Mouse (Mus musculus) neural tube, embryonic 11.5 days (tissue): ENCODE data around the gene Arf6. TPM values are rescaled to one million over a fixed set of nuclear protein-coding genes. Genes with fewer than 3 reads are reported as not detected.

Experiments
- microRNA-seq: library from miRNA; unstranded; fragments of <30 nt; microRNA quantifications from one replicate; pipeline ENCODE4, GENCODE M21; 2016
- polyA plus RNA-seq: library from polyadenylated mRNA; unstranded; fragments of >200 nt; fragmentation: Nextera tagmentation; extraction: Ambion mirVana; gene quantifications from 2 replicates; pipeline ENCODE4 v1.2.1, GENCODE M21; 2014

The Arf6 gene
- polyA plus RNA-seq, 1 experiment from 2014 or later: 52.4 TPM

Small RNA genes within 50 kb of the gene (microRNA-seq; reads per million reads assigned to microRNA genes)
- not detected for gene Gm47299
- not detected for gene Gm47305

Other genes starting within 250 kb of the Arf6 start
- gene Rps29, start 213.0 kb upstream of the Arf6 start, polyA plus RNA-seq: 1,261 and 1,342 TPM in 2 replicates
- gene Lrr1, start 203.3 kb upstream of the Arf6 start, polyA plus RNA-seq: 23.6 and 25.8 TPM in 2 replicates
- 442 and 491 TPM in 2 replicates for gene Rpl36al, start 188.1 kb upstream of the Arf6 start, polyA plus RNA-seq
- gene Mgat2, start 188.0 kb upstream of the Arf6 start, polyA plus RNA-seq: 37.0 and 37.5 TPM in 2 replicates
- 29.9 and 36.3 TPM in 2 replicates for gene Gm49383, start 175.0 kb upstream of the Arf6 start, polyA plus RNA-seq
- gene Dnaaf2, start 173.7 kb upstream of the Arf6 start, polyA plus RNA-seq: 9.7 and 11.4 TPM in 2 replicates
- 31.9 and 32.1 TPM in 2 replicates for gene Gm49384, start 167.9 kb upstream of the Arf6 start, polyA plus RNA-seq
- 26.5 and 26.8 TPM in 2 replicates for gene Pole2, start 144.0 kb upstream of the Arf6 start, polyA plus RNA-seq
- gene Klhdc1, start 131.0 kb upstream of the Arf6 start, polyA plus RNA-seq: 1.7 and 2.7 TPM in 2 replicates
- gene Klhdc2, start 75.5 kb upstream of the Arf6 start, polyA plus RNA-seq: 251 and 253 TPM in 2 replicates
- gene Nemf, start 15.0 kb upstream of the Arf6 start, polyA plus RNA-seq: 80.3 and 82.1 TPM in 2 replicates
- 1.4 and 1.6 TPM in 2 replicates for gene Gm9887, start 308 bp downstream of the Arf6 start, polyA plus RNA-seq
- 19.8 and 20.1 TPM in 2 replicates for gene Vcpkmt, start 210.9 kb downstream of the Arf6 start, polyA plus RNA-seq